Mouse (Mus musculus) liver, postnatal 0 days (tissue): ENCODE measurements around the gene Ube2q1. TPM values are rescaled to one million over a fixed set of nuclear protein-coding genes. Genes with fewer than 3 reads are reported as not detected.

Experiments
- ATAC-seq: fragments of 200-750 bp; cut with Nextera tagmentation; 2 replicates; pipeline ENCODE4 v1.8.0; 2017; ENCODE audit warnings: mild to moderate bottlenecking, moderate library complexity
- DNase-seq: peaks from one replicate; pipeline ENCODE4 v3.0.0-alpha.2; 2016
- H3K27ac ChIP-seq: fragments of 300-500 bp; sonication (generic); 2 replicates; pipeline ENCODE4 v1.5.1; 2014; ENCODE audit warnings: antibody characterized with exemption, moderate library complexity, mild to moderate bottlenecking, low read depth
- H3K27me3 ChIP-seq: fragments of 300-500 bp; sonication (generic); 2 replicates; pipeline ENCODE4 v1.6.1; 2014; ENCODE audit warnings: low read length, control low read depth, mixed read lengths; ENCODE audit not compliant: insufficient read depth
- H3K36me3 ChIP-seq: fragments of 300-500 bp; sonication (generic); replicated peaks from 2 replicates; pipeline ENCODE4 v1.6.1; 2014; ENCODE audit warnings: mild to moderate bottlenecking, control low read depth, low read length, moderate library complexity, mixed read lengths; ENCODE audit not compliant: insufficient read depth
- H3K4me1 ChIP-seq: fragments of 300-500 bp; sonication (generic); 2 replicates; pipeline ENCODE4 v1.6.1; 2014; ENCODE audit warnings: antibody characterized with exemption, mild to moderate bottlenecking, control low read depth; ENCODE audit not compliant: insufficient read depth
- H3K4me2 ChIP-seq: fragments of 300-500 bp; sonication (generic); 2 replicates; pipeline ENCODE4 v1.6.1; 2014; ENCODE audit warnings: low read depth, mild to moderate bottlenecking, low read length, moderate library complexity, mixed read lengths
- H3K4me3 ChIP-seq: fragments of 300-500 bp; sonication (generic); 2 replicates; pipeline ENCODE4 v1.5.1; 2014; ENCODE audit warnings: low read depth, low read length
- H3K9ac ChIP-seq: fragments of 300-500 bp; sonication (generic); replicated peaks from 2 replicates; pipeline ENCODE4 v1.6.1; 2014; ENCODE audit warnings: mild to moderate bottlenecking, moderate library complexity
- H3K9me3 ChIP-seq: fragments of 300-500 bp; sonication (generic); 2 replicates; pipeline ENCODE4 v1.6.1; 2016; ENCODE audit warnings: mild to moderate bottlenecking, control low read depth, low read length, mixed read lengths
- CTCF ChIP-seq: sonication (generic); IDR thresholded peaks from 2 replicates; pipeline ENCODE4 v1.5.1; 2016; ENCODE audit warnings: antibody characterized with exemption, low read depth
- EP300 ChIP-seq: IDR thresholded peaks from 2 replicates; pipeline ENCODE4 v1.6.1; 2016; ENCODE audit warnings: antibody characterized with exemption, low read depth, mild to moderate bottlenecking
- WGBS: fragments of 180-500 bp; shearing (Covaris S2); extraction: QIAGEN DNeasy Blood & Tissue Kit; methylation state at CpG from one replicate; pipeline ENCODE4 v1.1.7; 2014; ENCODE audit not compliant: insufficient replicate concordance; 5-methylcytosine and 5-hydroxymethylcytosine counted together
- polyA plus RNA-seq: library from polyadenylated mRNA; unstranded; fragments of >200 nt; fragmentation: Nextera tagmentation; extraction: Ambion mirVana; gene quantifications from 2 replicates; pipeline ENCODE4 v1.2.1, GENCODE M21; 2015

Gene Ube2q1
- polyA plus RNA-seq, 1 experiment from 2014 or later, result 4.9 TPM

DNA sequence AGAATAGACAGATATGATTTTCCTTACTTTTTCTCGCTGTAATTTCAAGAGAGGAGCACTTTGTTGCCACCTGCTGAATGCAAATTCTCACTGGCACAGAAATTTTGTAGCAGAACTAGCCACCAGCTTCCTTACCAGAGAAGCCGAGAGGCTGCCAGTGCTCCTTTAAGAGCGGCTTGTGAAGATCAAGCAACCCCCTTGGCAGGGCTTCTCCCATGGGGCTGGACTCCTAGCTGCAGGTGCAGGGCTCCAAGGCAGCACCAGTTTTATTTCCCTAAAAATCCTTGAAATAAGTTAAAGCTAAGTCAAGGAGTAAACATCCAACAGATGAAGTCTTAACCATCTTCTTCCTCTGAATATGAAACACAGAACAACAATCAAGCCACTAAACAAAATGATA lies 38.8 kb downstream of the Ube2q1 start:
- H3K27ac ChIP-seq, result no peak overlapping the region
- H3K36me3 ChIP-seq, result no peaks in the 10 kb centered on the region
- ATAC-seq (no peak), DNase-seq (no peak)
- H3K4me1 ChIP-seq, result peaks cover 5% of the 10 kb centered on the region
- 74% methylated on average over 3 of the region's 3 CpGs for WGBS
- no peak overlapping the region for H3K4me3 ChIP-seq
- no peaks in the 10 kb centered on the region for H3K9me3 ChIP-seq
- no peak overlapping the region for H3K4me2 ChIP-seq
- 0 out of 2 replicates have a peak, but pooled peaks cover 5% of the 10 kb centered on the region for H3K27me3 ChIP-seq
- TF ChIP-seq CTCF (no peak), EP300 (no peak)
- no peak overlapping the region for H3K9ac ChIP-seq

DNA sequence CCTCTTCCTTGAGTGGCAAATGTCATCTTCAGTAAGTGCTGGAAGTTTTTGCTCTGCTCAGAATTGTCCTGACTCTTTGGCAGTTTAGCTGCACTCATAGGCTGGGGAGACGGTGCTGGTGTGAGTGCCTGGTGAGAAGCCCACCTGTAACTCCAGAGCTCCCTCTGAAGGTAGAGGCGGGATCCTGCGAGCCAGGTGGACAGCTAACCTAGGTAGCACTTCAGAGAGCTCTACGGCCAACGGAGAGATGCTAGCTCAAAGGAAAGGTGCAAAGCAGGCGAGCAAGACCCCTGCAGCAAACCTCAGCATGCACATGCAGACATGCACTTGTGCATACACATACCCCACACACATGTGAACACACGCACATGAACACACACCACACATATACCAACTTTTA lies 40.6 kb downstream of the Ube2q1 start:
- ATAC-seq, result no peak
- H3K4me2 ChIP-seq, result no peak overlapping the region
- no peaks in the 10 kb centered on the region for H3K9me3 ChIP-seq
- no peak for TF ChIP-seq CTCF
- no peak for TF ChIP-seq EP300
- no peaks in the 10 kb centered on the region for H3K4me1 ChIP-seq
- no peak overlapping the region for H3K27ac ChIP-seq
- H3K27me3 ChIP-seq, result 0 out of 2 replicates have a peak, but pooled peaks cover 5% of the 10 kb centered on the region
- no peak overlapping the region for H3K9ac ChIP-seq
- no peak overlapping the region for H3K4me3 ChIP-seq
- no peak for DNase-seq
- WGBS, result 69% methylated on average over 7 of the region's 7 CpGs
- no peaks in the 10 kb centered on the region for H3K36me3 ChIP-seq

DNA sequence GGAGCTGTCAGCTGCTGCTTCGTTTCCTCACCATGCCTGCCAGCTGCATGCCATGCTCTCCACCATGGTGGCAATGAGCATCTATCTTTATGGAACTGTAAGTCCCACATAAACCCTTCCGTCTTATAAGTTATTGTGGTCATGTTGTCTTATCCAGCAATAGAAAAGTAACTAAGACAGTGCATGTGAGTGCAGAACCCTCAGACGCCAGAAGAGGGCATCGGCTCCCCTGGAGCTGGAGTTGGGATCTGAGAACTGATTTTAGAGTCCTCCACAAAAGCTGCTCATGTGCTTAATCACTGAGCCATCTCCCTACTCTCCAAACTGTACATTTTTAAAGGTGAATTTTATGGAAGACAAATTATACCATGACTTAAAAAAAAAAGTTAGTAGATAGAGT lies 43.6 kb downstream of the Ube2q1 start:
- 54% methylated on average over 4 of the region's 4 CpGs for WGBS
- H3K4me3 ChIP-seq, result no peak overlapping the region
- peak; percentile 56 for DNase-seq

DNA sequence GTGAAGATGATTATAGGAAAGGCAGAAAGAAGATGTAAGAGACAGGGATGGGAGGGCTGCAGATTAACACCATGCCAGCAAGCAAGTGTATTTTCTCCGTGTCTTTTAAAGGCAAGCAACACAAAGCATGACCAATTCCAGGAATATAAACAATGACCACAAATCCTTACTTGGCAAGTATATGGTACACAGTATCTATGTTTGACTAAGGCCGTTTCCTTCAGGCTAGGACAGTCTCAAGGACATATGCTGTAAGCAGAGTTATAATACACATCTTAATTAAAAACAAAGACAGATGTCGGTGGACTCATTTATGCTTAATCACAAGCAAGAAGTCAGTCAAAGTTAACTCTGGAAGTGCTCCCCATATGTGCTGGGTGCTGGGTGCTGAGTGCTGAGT lies 45.2 kb downstream of the Ube2q1 start:
- no peaks in the 10 kb centered on the region for H3K9me3 ChIP-seq
- no peak overlapping the region for H3K4me3 ChIP-seq
- 61% methylated on average over 3 of the region's 3 CpGs for WGBS

More for the DNA sequence above, 43.6 kb downstream of the Ube2q1 start:
- TF ChIP-seq EP300 (no peak), CTCF (peak; percentile 73)
- Histone ChIP-seq H3K9me3 (no peaks in the 10 kb centered on the region), H3K36me3 (no peaks in the 10 kb centered on the region), H3K27ac (no peak overlapping the region), H3K4me2 (no peak overlapping the region), H3K4me1 (no peaks in the 10 kb centered on the region), H3K27me3 (0 out of 2 replicates have a peak, but pooled peaks cover 8% of the 10 kb centered on the region), H3K9ac (no peak overlapping the region)
- ATAC-seq, result no peak

DNA sequence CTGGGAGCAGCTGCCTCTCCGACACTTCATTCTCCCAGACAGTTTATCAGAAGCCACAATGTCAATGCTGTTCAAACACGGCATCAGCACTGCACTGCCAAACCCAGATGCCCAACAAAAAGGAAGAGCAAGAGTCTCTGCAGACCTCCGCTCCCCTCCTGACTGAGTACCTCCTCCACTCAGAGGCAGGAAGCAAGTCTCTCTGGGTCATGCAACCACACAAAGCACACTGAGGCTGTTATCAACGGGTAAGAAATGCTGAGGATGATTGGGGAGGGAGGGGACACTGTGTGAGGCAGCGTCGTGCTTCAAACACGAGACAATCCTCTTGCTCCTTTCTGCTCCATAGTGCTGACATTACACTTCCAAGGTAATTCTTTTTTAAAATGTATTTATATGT lies 46.5 kb downstream of the Ube2q1 start:
- H3K4me3 ChIP-seq, result no peak overlapping the region
- TF ChIP-seq CTCF (no peak), EP300 (no peak)
- H3K4me1 ChIP-seq, result no peaks in the 10 kb centered on the region
- no peak overlapping the region; the same call in 1 of the 2 replicates for H3K27ac ChIP-seq
- no peak for DNase-seq
- ATAC-seq, result no peak
- 18% methylated on average over 7 of the region's 7 CpGs for WGBS
- no peak overlapping the region for H3K9ac ChIP-seq
- H3K36me3 ChIP-seq, result no peaks in the 10 kb centered on the region
- 0 out of 2 replicates have a peak, but pooled peaks cover 3% of the 10 kb centered on the region for H3K27me3 ChIP-seq
- H3K9me3 ChIP-seq, result no peaks in the 10 kb centered on the region
- no peak overlapping the region for H3K4me2 ChIP-seq

More for the DNA sequence above, 45.2 kb downstream of the Ube2q1 start:
- ATAC-seq (peak; percentile 27; the same call in 1 of the 2 replicates), DNase-seq (no peak)
- Histone ChIP-seq H3K27ac (peak overlapping the region; percentile 16; the same call in 1 of the 2 replicates), H3K9ac (no peak overlapping the region), H3K4me2 (no peak overlapping the region), H3K36me3 (no peaks in the 10 kb centered on the region), H3K27me3 (0 out of 2 replicates have a peak, but pooled peaks cover 3% of the 10 kb centered on the region), H3K4me1 (no peaks in the 10 kb centered on the region)
- no peak; the same call in 1 of the 2 replicates for TF ChIP-seq EP300
- no peak for TF ChIP-seq CTCF

DNA sequence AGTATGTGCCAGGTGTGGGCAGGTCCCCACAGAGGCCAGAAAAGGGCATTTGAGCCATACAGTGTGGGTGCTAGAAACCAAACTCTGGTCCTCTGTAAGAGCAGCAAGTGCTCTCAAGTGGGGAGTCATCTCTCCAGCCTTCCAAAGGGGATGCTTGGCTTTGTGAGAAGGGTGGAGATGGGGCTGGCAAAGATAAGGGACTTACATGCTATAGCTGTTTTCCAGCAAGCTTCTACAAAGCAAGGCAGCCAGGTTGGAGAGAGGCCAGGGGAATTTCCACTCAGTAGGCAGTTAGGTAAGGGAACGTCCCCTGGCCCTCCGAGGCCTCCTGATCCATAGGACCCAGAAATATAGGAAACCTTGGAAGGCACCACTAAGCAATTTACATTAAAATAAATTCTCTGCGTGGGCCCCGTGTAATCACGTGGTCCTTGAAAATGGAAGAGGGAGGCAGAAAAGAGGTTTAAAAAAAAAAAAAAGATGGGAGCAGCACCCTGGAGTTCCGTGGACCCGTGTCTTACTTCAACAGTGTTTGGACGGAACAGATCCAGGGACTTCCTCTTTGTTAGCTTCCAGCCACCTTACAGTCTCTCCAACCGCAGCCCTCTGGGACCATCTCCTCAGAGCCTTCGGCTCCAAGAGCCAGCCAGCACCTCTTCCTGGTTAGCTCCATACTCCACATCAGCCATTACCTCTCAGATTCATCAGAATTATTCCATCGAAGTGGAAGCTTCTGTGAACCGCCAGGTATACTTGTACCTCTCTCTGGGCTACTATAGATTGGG lies 47.1 kb downstream of the Ube2q1 start:
- H3K4me1 ChIP-seq, result no peaks in the 10 kb centered on the region
- TF ChIP-seq CTCF (no peak), EP300 (no peak)
- ATAC-seq (no peak), DNase-seq (no peak)
- WGBS, result 67% methylated on average over 12 of the region's 12 CpGs
- no peaks in the 10 kb centered on the region for H3K9me3 ChIP-seq
- H3K27ac ChIP-seq, result no peak overlapping the region; the same call in 1 of the 2 replicates
- no peaks in the 10 kb centered on the region for H3K36me3 ChIP-seq
- 0 out of 2 replicates have a peak, but pooled peaks cover 3% of the 10 kb centered on the region for H3K27me3 ChIP-seq
- no peak overlapping the region for H3K4me3 ChIP-seq
- no peak overlapping the region for H3K9ac ChIP-seq
- H3K4me2 ChIP-seq, result no peak overlapping the region
